Mouse (Mus musculus) liver, adult 2 months (tissue): ENCODE results near the gene Zmynd11.
A peak's percentile ranks its signal among the peaks of the same experiment; 100 is the strongest.

Source experiments
- CTCF ChIP-seq: fragments of 200-500 bp; IDR thresholded peaks from 2 replicates; pipeline ENCODE4 v1.5.1; 2011; ENCODE audit warnings: low read depth, low read length, control low read depth
- POLR2A ChIP-seq: fragments of 200-500 bp; IDR thresholded peaks from 2 replicates; pipeline ENCODE4 v1.6.1; 2011; ENCODE audit warnings: low read length, control low read depth; ENCODE audit not compliant: insufficient read depth; ENCODE audit errors: extremely low read depth

GRCm38 (mm10) chr13:9764646-9765536 is at the start of gene Zmynd11:
- TF ChIP-seq CTCF (peak; percentile 11; the same call in 1 of the 2 replicates), POLR2A (no peak)
